Mouse (Mus musculus) forebrain, embryonic 15.5 days (tissue): ENCODE measurements around the gene Slc16a6. TPM values are rescaled to one million over a fixed set of nuclear protein-coding genes. Genes with fewer than 3 reads are reported as not detected.
"Not testable (repeated sequence)": the region's sequence is repeated elsewhere in the genome, so short reads cannot be mapped to it uniquely, and the experiment has no call there.

ENCODE experiments used
- ATAC-seq: fragments of 200-750 bp; cut with Nextera tagmentation; replicated peaks from 2 replicates; pipeline ENCODE4 v1.8.0; 2017; ENCODE audit warnings: mild to moderate bottlenecking, moderate TSS enrichment, moderate library complexity
- H3K27ac ChIP-seq: fragments of 300-500 bp; sonication (generic); replicated peaks from 2 replicates; pipeline ENCODE4 v1.5.1; 2015; ENCODE audit warnings: mild to moderate bottlenecking, inconsistent platforms
- H3K27me3 ChIP-seq: fragments of 300-500 bp; sonication (generic); 2 replicates; pipeline ENCODE4 v1.6.1; 2015; ENCODE audit warnings: inconsistent platforms
- H3K36me3 ChIP-seq: fragments of 300-500 bp; sonication (generic); 2 replicates; pipeline ENCODE4 v1.6.1; 2015; ENCODE audit warnings: mild to moderate bottlenecking, inconsistent platforms
- H3K4me1 ChIP-seq: fragments of 300-500 bp; sonication (generic); 2 replicates; pipeline ENCODE4 v1.6.1; 2015; ENCODE audit warnings: inconsistent platforms
- H3K4me2 ChIP-seq: fragments of 300-500 bp; sonication (generic); replicated peaks from 2 replicates; pipeline ENCODE4 v1.6.1; 2015; ENCODE audit warnings: mild to moderate bottlenecking, inconsistent platforms
- H3K4me3 ChIP-seq: fragments of 300-500 bp; sonication (generic); 2 replicates; pipeline ENCODE4 v1.5.1; 2015; ENCODE audit warnings: mild to moderate bottlenecking, inconsistent platforms
- H3K9ac ChIP-seq: fragments of 300-500 bp; sonication (generic); replicated peaks from 2 replicates; pipeline ENCODE4 v1.6.1; 2015; ENCODE audit warnings: mild to moderate bottlenecking, inconsistent platforms
- H3K9me3 ChIP-seq: fragments of 300-500 bp; sonication (generic); 2 replicates; pipeline ENCODE4 v1.6.1; 2016; ENCODE audit warnings: inconsistent platforms
- WGBS: fragments of 180-500 bp; shearing (Covaris S2); methylation state at CpG from one replicate; pipeline ENCODE4 v1.1.7; 2015; ENCODE audit warnings: mixed read lengths; 5-methylcytosine and 5-hydroxymethylcytosine counted together
- polyA plus RNA-seq: library from polyadenylated mRNA; unstranded; fragments of >200 nt; fragmentation: Nextera tagmentation; extraction: Ambion mirVana; gene quantifications from 2 replicates; pipeline ENCODE4 v1.2.1, GENCODE M21; 2015

Slc16a6 gene
- polyA plus RNA-seq, 1 experiment from 2014 or later: 5.1 TPM

- peak; percentile 92 for ATAC-seq
- H3K36me3 ChIP-seq: no peaks in the 10 kb centered on the region
- no peak overlapping the region for H3K4me3 ChIP-seq
- 15% methylated on average over 6 of the region's 6 CpGs for WGBS
- H3K27me3 ChIP-seq: no peaks in the 10 kb centered on the region
- H3K9ac ChIP-seq: no peak overlapping the region
- H3K9me3 ChIP-seq: no peaks in the 10 kb centered on the region
- peak overlapping the region; percentile 67 for H3K27ac ChIP-seq
- H3K4me1 ChIP-seq: peaks cover 21% of the 10 kb centered on the region
- H3K4me2 ChIP-seq: no peak overlapping the region
Observed at GRCm38 (mm10) chr11:109496996-109497714, 23.8 kb upstream of the Slc16a6 start.

GRCm38 (mm10) chr11:109496475-109496993, 23.1 kb upstream of the Slc16a6 start:
- WGBS: 80% methylated on average over 7 of the region's 7 CpGs
- Histone ChIP-seq H3K9ac (no peak overlapping the region), H3K27ac (0 out of 2 replicates have a peak overlapping the region, but pooled peaks have one; percentile 67), H3K4me3 (no peak overlapping the region), H3K4me1 (peaks cover 21% of the 10 kb centered on the region), H3K36me3 (no peaks in the 10 kb centered on the region), H3K9me3 (no peaks in the 10 kb centered on the region), H3K27me3 (no peaks in the 10 kb centered on the region), H3K4me2 (no peak overlapping the region)
- no peak for ATAC-seq

- Histone ChIP-seq H3K9me3 (no peaks in the 10 kb centered on the region), H3K27me3 (no peaks in the 10 kb centered on the region), H3K4me2 (no peak overlapping the region), H3K36me3 (no peaks in the 10 kb centered on the region), H3K9ac (no peak overlapping the region), H3K4me3 (no peak overlapping the region), H3K4me1 (peaks cover 21% of the 10 kb centered on the region), H3K27ac (no peak overlapping the region)
- ATAC-seq: no peak
- 68% methylated on average over 14 of the region's 14 CpGs for WGBS
Observed at GRCm38 (mm10) chr11:109495771-109496474, 22.5 kb upstream of the Slc16a6 start.

GRCm38 (mm10) chr11:109494890-109495770, 21.7 kb upstream of the Slc16a6 start:
- Histone ChIP-seq H3K9me3 (no peaks in the 10 kb centered on the region), H3K4me1 (peaks cover 21% of the 10 kb centered on the region), H3K27me3 (no peaks in the 10 kb centered on the region), H3K4me2 (no peak overlapping the region), H3K36me3 (no peaks in the 10 kb centered on the region), H3K9ac (no peak overlapping the region), H3K27ac (no peak overlapping the region), H3K4me3 (no peak overlapping the region)
- 77% methylated on average over 24 of the region's 24 CpGs for WGBS
- no peak for ATAC-seq

GRCm38 (mm10) chr11:109492847-109493464, 19.6 kb upstream of the Slc16a6 start:
- H3K4me3 ChIP-seq, H3K9me3 ChIP-seq, H3K9ac ChIP-seq, ATAC-seq, H3K4me2 ChIP-seq, H3K27ac ChIP-seq, H3K27me3 ChIP-seq, H3K36me3 ChIP-seq: not testable (repeated sequence)
- peaks cover 16% of the 10 kb centered on the region for H3K4me1 ChIP-seq
- 74% methylated on average over 8 of the region's 8 CpGs for WGBS

GRCm38 (mm10) chr11:109491844-109492243, 18.4 kb upstream of the Slc16a6 start:
- Histone ChIP-seq H3K4me1 (peaks cover 5% of the 10 kb centered on the region), H3K27ac (no peak overlapping the region), H3K9ac (no peak overlapping the region), H3K9me3 (no peaks in the 10 kb centered on the region), H3K27me3 (no peaks in the 10 kb centered on the region), H3K4me2 (no peak overlapping the region), H3K4me3 (no peak overlapping the region), H3K36me3 (no peaks in the 10 kb centered on the region)
- WGBS: 81% methylated on average over 4 of the region's 4 CpGs
- no peak for ATAC-seq

- no peak for ATAC-seq
- H3K4me3 ChIP-seq: no peak overlapping the region
- no peaks in the 10 kb centered on the region for H3K36me3 ChIP-seq
- H3K27me3 ChIP-seq: no peaks in the 10 kb centered on the region
- no peaks in the 10 kb centered on the region for H3K9me3 ChIP-seq
- no peak overlapping the region for H3K27ac ChIP-seq
- 93% methylated on average over 2 of the region's 2 CpGs for WGBS
- no peaks in the 10 kb centered on the region for H3K4me1 ChIP-seq
- H3K9ac ChIP-seq: no peak overlapping the region
- H3K4me2 ChIP-seq: no peak overlapping the region
Observed at GRCm38 (mm10) chr11:109489763-109490162, 16.4 kb upstream of the Slc16a6 start.

GRCm38 (mm10) chr11:109487991-109488684, 14.7 kb upstream of the Slc16a6 start:
- H3K27me3 ChIP-seq: no peaks in the 10 kb centered on the region
- H3K36me3 ChIP-seq: no peaks in the 10 kb centered on the region
- no peaks in the 10 kb centered on the region for H3K4me1 ChIP-seq
- H3K27ac ChIP-seq: no peak overlapping the region
- no peak overlapping the region for H3K4me2 ChIP-seq
- WGBS: 86% methylated on average over 10 of the region's 10 CpGs
- no peak for ATAC-seq
- no peak overlapping the region for H3K4me3 ChIP-seq
- H3K9ac ChIP-seq: no peak overlapping the region
- H3K9me3 ChIP-seq: no peaks in the 10 kb centered on the region

GRCm38 (mm10) chr11:109487111-109487510, 13.7 kb upstream of the Slc16a6 start:
- Histone ChIP-seq H3K36me3 (no peaks in the 10 kb centered on the region), H3K27me3 (no peaks in the 10 kb centered on the region), H3K9me3 (no peaks in the 10 kb centered on the region), H3K4me3 (no peak overlapping the region), H3K27ac (no peak overlapping the region), H3K4me1 (no peaks in the 10 kb centered on the region), H3K9ac (no peak overlapping the region), H3K4me2 (no peak overlapping the region)
- 11% methylated on average over 1 of the region's 1 CpGs for WGBS
- no peak for ATAC-seq

- H3K4me3 ChIP-seq: no peak overlapping the region
- H3K4me2 ChIP-seq: no peak overlapping the region
- H3K4me1 ChIP-seq: no peaks in the 10 kb centered on the region
- no peaks in the 10 kb centered on the region for H3K36me3 ChIP-seq
- H3K27ac ChIP-seq: no peak overlapping the region
- 88% methylated on average over 15 of the region's 15 CpGs for WGBS
- H3K9me3 ChIP-seq: no peaks in the 10 kb centered on the region
- H3K27me3 ChIP-seq: no peaks in the 10 kb centered on the region
- no peak overlapping the region for H3K9ac ChIP-seq
- no peak for ATAC-seq
Observed at GRCm38 (mm10) chr11:109485398-109486045, 12.1 kb upstream of the Slc16a6 start.

- Histone ChIP-seq H3K9me3 (no peaks in the 10 kb centered on the region), H3K27ac (no peak overlapping the region), H3K9ac (no peak overlapping the region), H3K4me1 (peaks cover 14% of the 10 kb centered on the region), H3K36me3 (no peaks in the 10 kb centered on the region), H3K27me3 (no peaks in the 10 kb centered on the region), H3K4me2 (no peak overlapping the region), H3K4me3 (no peak overlapping the region)
- WGBS: 84% methylated on average over 8 of the region's 8 CpGs
- no peak for ATAC-seq
Observed at GRCm38 (mm10) chr11:109480440-109480839, 7.0 kb upstream of the Slc16a6 start.
